Mouse (Mus musculus): Measurements from ENCODE around the gene Coq7. TPM values are rescaled to one million over a fixed set of nuclear protein-coding genes. Genes with fewer than 3 reads are reported as not detected.

Coq7 gene
- polyA plus RNA-seq, 1 experiment from 2014 or later = 58.8 TPM

DNA sequence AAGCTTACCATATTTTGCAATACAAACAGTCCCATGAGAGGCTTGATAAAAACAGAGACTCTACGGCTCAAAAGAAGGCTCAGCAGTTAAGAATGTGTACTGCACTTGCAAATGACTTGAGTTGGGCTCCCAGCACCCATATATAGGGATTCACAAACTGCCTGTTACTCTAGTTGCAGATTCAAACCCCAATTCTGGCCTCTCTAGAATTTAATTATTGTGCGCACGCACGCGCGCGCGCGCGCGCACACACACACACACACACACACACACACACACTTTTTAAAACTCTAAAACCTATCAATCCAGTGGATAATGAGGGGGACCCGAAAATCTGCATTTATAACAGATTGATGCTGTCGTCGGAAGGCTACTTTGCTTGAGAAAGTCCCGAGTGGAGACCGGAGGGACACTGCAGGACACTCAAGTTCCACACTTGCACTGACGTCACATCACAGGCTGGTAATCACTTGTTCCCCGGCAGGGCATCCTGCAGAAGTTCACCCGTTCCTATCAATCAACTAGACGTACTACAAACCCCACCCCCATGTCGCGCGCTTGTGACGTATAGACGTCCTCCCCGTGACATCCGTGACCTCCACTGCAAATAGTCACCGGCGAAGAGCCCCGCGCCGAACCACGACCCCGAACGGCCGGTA is 508 bp downstream of the Coq7 start:
- Histone ChIP-seq H3K4me1 (replicated peaks) (peaks cover 15% of the 10 kb centered on the region), H3K9me3 (replicated peaks) (no peaks in the 10 kb centered on the region), H3K27ac (peak overlapping the region; percentile 84), H3K4me3 (replicated peaks) (peak overlapping the region; percentile 82), H3K9ac (peak overlapping the region; percentile 79), H3K4me2 (peak overlapping the region; percentile 69), H3K27me3 (no peaks in the 10 kb centered on the region), H3K36me3 (peaks cover 4% of the 10 kb centered on the region; the same call in 1 of the 2 replicates)
- ATAC-seq (ENCODE audit: low read depth) = peak; percentile 95
- peak; percentile 88 for DNase-seq
- under 1% methylated on average over 36 of the region's 36 CpGs for WGBS (ENCODE audit: insufficient replicate concordance)

- Histone ChIP-seq H3K27me3 (no peaks in the 10 kb centered on the region), H3K27ac (no peak overlapping the region), H3K4me2 (no peak overlapping the region), H3K4me3 (replicated peaks) (no peak overlapping the region), H3K9ac (no peak overlapping the region), H3K36me3 (peaks cover 28% of the 10 kb centered on the region), H3K4me1 (replicated peaks) (peaks cover 3% of the 10 kb centered on the region), H3K9me3 (replicated peaks) (no peaks in the 10 kb centered on the region)
- DNase-seq = no peak
- no peak for ATAC-seq (ENCODE audit: low read depth)
- WGBS (ENCODE audit: insufficient replicate concordance) = 67% methylated on average over 4 of the region's 4 CpGs
Observed at GRCm38 (mm10) chr7:118526967-118527366, 6.2 kb downstream of the Coq7 start.

- H3K27me3 ChIP-seq = no peaks in the 10 kb centered on the region
- ATAC-seq (ENCODE audit: low read depth) (no peak), DNase-seq (no peak)
- H3K4me2 ChIP-seq = no peak overlapping the region
- peaks cover 20% of the 10 kb centered on the region for H3K36me3 ChIP-seq
- 39% methylated on average over 5 of the region's 5 CpGs for WGBS (ENCODE audit: insufficient replicate concordance)
- H3K27ac ChIP-seq = no peak overlapping the region
- no peak overlapping the region for H3K9ac ChIP-seq
- no peaks in the 10 kb centered on the region for H3K4me1 ChIP-seq (replicated peaks)
- no peak overlapping the region for H3K4me3 ChIP-seq (replicated peaks)
- H3K9me3 ChIP-seq (replicated peaks) = no peaks in the 10 kb centered on the region
Observed at GRCm38 (mm10) chr7:118522077-118522476, 11.1 kb downstream of the Coq7 start.

DNA sequence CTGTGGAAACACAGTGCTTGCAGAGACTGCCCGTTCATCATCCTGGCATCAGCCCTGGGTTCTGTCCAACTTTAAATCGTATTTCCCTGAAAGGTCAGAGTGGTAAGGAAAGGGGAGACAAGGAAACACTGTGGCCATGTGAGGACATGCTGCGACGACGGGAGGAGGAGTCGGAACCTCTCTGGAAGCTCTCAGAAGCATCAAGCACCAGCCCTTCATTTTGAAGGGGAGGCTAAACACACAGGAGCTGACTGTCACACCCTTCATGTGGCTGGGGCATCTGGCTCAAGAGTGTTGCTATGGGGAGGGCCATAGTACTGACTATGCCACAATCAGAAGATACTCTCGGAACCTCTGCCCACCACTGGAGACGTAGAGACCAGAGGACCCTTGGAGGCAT is 13.5 kb downstream of the Coq7 start:
- Histone ChIP-seq H3K27me3 (no peaks in the 10 kb centered on the region), H3K36me3 (no peaks in the 10 kb centered on the region), H3K9me3 (replicated peaks) (no peaks in the 10 kb centered on the region), H3K9ac (no peak overlapping the region), H3K4me3 (replicated peaks) (no peak overlapping the region), H3K4me1 (replicated peaks) (no peaks in the 10 kb centered on the region), H3K4me2 (no peak overlapping the region), H3K27ac (no peak overlapping the region)
- ATAC-seq (ENCODE audit: low read depth) (no peak; the same call in 1 of the 2 replicates), DNase-seq (no peak)
- WGBS (ENCODE audit: insufficient replicate concordance) = 62% methylated on average over 8 of the region's 8 CpGs

DNA sequence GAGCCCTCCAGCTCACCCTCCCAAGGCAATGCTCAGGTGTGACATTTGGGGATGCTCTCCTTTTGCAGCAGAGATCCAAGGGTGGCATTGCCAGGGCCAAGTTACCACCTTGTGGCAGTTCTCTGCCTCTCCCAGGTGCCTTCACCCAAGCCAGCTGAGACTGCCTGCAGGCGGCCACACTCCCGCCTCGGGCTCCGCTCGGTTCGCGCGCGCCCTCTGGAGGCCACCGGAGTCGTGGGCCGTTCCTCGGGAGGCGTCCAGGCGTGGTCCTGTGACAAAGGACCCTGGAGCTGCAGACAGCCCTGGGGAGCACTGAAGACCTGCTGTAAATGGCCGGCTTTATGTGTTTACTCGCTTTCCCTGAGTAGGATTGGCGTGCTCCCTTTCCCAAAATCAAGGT is 14.5 kb downstream of the Coq7 start:
- Histone ChIP-seq H3K36me3 (no peaks in the 10 kb centered on the region), H3K9ac (no peak overlapping the region), H3K27me3 (no peaks in the 10 kb centered on the region), H3K4me3 (replicated peaks) (no peak overlapping the region), H3K4me2 (no peak overlapping the region), H3K9me3 (replicated peaks) (no peaks in the 10 kb centered on the region), H3K4me1 (replicated peaks) (no peaks in the 10 kb centered on the region), H3K27ac (no peak overlapping the region)
- WGBS (ENCODE audit: insufficient replicate concordance) = 3% methylated on average over 18 of the region's 18 CpGs
- ATAC-seq (ENCODE audit: low read depth) (peak; percentile 60), DNase-seq (peak; percentile 23)

DNA sequence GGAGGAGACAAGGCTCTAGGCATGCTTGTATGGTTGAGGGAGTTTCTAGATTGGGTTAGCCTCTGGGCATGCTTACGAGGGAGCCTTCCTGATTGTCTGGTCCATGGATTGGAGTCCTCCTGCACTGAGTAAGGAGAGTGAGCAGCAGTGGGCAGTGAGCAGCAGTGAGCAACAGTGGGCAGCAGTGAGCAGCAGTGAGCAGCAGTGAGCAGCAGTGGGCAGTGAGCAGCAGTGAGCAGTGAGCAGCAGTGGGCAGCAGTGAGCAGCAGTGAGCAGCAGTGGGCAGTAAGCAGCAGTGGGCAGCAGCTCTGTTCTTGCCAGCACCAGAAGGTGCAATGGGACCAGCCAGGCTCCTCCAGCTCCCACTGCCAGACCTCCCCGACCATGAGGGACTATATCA is 15.3 kb downstream of the Coq7 start:
- Histone ChIP-seq H3K4me1 (replicated peaks) (no peaks in the 10 kb centered on the region), H3K4me3 (replicated peaks) (no peak overlapping the region), H3K27ac (no peak overlapping the region), H3K27me3 (no peaks in the 10 kb centered on the region), H3K36me3 (no peaks in the 10 kb centered on the region), H3K9me3 (replicated peaks) (no peaks in the 10 kb centered on the region), H3K4me2 (no peak overlapping the region), H3K9ac (no peak overlapping the region)
- DNase-seq (no peak), ATAC-seq (ENCODE audit: low read depth) (no peak; the same call in 1 of the 2 replicates)
- 58% methylated on average over 2 of the region's 2 CpGs for WGBS (ENCODE audit: insufficient replicate concordance)

DNA sequence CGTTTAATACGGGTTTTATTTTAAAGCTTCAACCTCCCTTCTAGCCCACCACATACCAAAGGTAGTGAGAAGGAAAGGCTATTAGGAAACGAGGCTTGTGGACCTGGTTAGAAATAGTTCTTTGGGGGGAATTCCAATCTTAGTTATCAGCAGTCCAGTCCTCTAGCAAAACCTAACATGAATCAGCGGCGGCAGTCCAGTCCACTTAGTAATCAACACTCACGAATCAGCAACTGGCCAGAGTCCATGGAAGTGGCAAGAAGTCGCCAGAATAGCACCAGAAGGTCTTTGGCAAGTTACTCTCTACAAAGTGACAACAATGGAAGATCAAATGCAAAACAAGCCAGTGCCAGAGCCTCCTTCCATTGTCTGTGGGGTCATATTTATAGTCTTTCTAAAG is 24.6 kb downstream of the Coq7 start:
- H3K4me1 ChIP-seq (replicated peaks) = no peaks in the 10 kb centered on the region
- no peaks in the 10 kb centered on the region for H3K27me3 ChIP-seq
- no peaks in the 10 kb centered on the region for H3K36me3 ChIP-seq
- 60% methylated on average over 7 of the region's 7 CpGs for WGBS (ENCODE audit: insufficient replicate concordance)
- no peak overlapping the region for H3K4me3 ChIP-seq (replicated peaks)
- ATAC-seq (ENCODE audit: low read depth) = no peak
- H3K4me2 ChIP-seq = no peak overlapping the region
- no peak overlapping the region for H3K9ac ChIP-seq
- no peaks in the 10 kb centered on the region for H3K9me3 ChIP-seq (replicated peaks)
- no peak overlapping the region for H3K27ac ChIP-seq
- DNase-seq = no peak

DNA sequence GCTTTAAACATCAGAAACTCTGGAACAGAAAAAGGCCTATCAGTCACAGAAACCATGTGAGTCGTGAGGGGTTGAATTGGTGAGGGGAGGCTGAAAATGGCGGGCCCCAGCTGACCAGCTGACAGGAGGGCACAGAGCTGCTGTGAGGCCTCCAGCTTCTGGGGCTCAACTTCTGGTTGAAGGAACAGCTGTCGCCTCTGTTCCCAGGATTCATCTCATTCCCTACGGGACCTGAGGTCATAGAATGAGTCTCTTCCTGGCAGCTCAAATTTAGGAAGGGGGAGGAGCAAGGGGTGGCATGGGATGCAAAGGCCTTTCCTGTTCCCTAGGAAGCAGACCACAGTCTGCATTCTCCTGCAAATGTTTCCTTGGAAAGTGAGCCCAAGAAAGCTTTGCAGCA is 29.3 kb downstream of the Coq7 start:
- no peak for ATAC-seq (ENCODE audit: low read depth)
- no peak overlapping the region for H3K9ac ChIP-seq

DNA sequence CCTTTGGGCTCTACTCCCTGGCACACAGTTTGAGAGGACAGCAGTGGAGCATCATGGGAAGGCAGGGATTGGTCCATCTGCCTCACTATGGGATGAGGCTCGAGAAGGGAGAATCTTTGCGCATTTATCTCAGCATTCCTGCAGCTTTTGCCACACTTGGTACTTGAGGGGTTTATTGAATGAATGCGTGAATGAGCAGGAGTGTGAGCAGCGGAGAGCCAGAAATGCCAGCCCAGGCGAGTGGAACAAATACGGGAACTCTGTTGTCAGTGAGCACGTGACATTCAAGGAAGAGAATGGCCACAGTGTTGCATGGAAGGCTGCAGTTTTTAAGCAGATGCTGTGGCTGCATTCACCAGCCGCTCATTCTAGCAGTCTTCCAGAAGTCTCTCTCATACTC is 30.8 kb downstream of the Coq7 start:
- no peaks in the 10 kb centered on the region for H3K36me3 ChIP-seq
- no peak for ATAC-seq (ENCODE audit: low read depth)
- DNase-seq = no peak
- H3K4me2 ChIP-seq = no peak overlapping the region
- no peaks in the 10 kb centered on the region for H3K27me3 ChIP-seq
- H3K27ac ChIP-seq = no peak overlapping the region
- WGBS (ENCODE audit: insufficient replicate concordance) = 70% methylated on average over 8 of the region's 8 CpGs
- no peaks in the 10 kb centered on the region for H3K4me1 ChIP-seq (replicated peaks)
- no peak overlapping the region for H3K4me3 ChIP-seq (replicated peaks)
- no peak overlapping the region for H3K9ac ChIP-seq
- no peaks in the 10 kb centered on the region for H3K9me3 ChIP-seq (replicated peaks)

More for the DNA sequence above, 29.3 kb downstream of the Coq7 start:
- no peak for DNase-seq
- 59% methylated on average over 4 of the region's 4 CpGs for WGBS (ENCODE audit: insufficient replicate concordance)
- Histone ChIP-seq H3K36me3 (no peaks in the 10 kb centered on the region), H3K4me1 (replicated peaks) (no peaks in the 10 kb centered on the region), H3K4me2 (no peak overlapping the region), H3K9me3 (replicated peaks) (no peaks in the 10 kb centered on the region), H3K27ac (no peak overlapping the region), H3K27me3 (no peaks in the 10 kb centered on the region), H3K4me3 (replicated peaks) (no peak overlapping the region)

- no peak overlapping the region for H3K27ac ChIP-seq
- H3K36me3 ChIP-seq = no peaks in the 10 kb centered on the region
- H3K9ac ChIP-seq = no peak overlapping the region
- H3K4me1 ChIP-seq (replicated peaks) = no peaks in the 10 kb centered on the region
- no peak for ATAC-seq (ENCODE audit: low read depth)
- DNase-seq = no peak
- H3K4me3 ChIP-seq (replicated peaks) = no peak overlapping the region
- H3K9me3 ChIP-seq (replicated peaks) = no peaks in the 10 kb centered on the region
- 47% methylated on average over 7 of the region's 7 CpGs for WGBS (ENCODE audit: insufficient replicate concordance)
- H3K4me2 ChIP-seq = no peak overlapping the region
- H3K27me3 ChIP-seq = no peaks in the 10 kb centered on the region
Observed at GRCm38 (mm10) chr7:118499784-118500435, 33.2 kb downstream of the Coq7 start.

DNA sequence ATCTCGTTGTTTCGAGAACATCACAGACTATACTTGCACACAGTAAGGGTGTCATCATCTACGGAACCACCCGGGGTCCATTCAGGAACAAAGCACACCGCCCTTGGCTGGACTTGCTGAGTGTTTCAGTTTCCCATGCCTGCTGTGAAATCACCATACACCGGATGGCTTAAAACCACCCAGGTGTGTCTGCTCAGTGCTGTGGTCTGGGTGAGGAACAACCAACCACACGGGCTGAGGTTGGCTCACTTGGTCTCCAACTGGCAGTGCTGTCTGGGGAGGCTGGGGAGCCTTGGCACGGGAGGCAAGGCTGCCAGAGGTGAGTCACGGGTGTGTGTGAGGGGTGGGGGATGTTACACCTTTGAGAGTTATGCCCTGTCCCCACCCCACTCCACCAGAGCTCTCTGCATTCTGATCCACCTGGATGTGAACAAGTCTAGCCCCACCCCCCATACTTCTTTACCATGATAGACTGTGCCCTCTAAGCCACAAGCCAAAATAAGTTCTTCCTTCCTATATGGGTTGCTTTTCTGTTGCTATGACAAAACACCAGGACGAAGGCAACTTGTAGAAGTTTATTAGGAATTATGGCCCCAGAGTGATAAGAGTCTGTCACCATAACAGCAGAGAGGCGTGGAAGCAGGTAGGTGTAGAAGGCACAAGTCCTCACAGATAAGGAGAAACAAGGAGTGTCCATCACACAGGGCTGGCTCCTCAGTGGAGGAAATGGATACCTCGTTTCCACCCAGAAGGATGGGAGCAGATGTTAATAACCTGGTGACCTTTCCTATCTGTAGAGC is 34.0 kb downstream of the Coq7 start:
- Histone ChIP-seq H3K36me3 (no peaks in the 10 kb centered on the region), H3K4me3 (replicated peaks) (no peak overlapping the region), H3K9ac (no peak overlapping the region), H3K4me2 (no peak overlapping the region), H3K27ac (no peak overlapping the region), H3K27me3 (no peaks in the 10 kb centered on the region), H3K9me3 (replicated peaks) (no peaks in the 10 kb centered on the region), H3K4me1 (replicated peaks) (no peaks in the 10 kb centered on the region)
- ATAC-seq (ENCODE audit: low read depth) (no peak), DNase-seq (no peak)
- 55% methylated on average over 12 of the region's 12 CpGs for WGBS (ENCODE audit: insufficient replicate concordance)
